ENCODE assay signal across 9 mouse cellular contexts in the genomic region with DNA sequence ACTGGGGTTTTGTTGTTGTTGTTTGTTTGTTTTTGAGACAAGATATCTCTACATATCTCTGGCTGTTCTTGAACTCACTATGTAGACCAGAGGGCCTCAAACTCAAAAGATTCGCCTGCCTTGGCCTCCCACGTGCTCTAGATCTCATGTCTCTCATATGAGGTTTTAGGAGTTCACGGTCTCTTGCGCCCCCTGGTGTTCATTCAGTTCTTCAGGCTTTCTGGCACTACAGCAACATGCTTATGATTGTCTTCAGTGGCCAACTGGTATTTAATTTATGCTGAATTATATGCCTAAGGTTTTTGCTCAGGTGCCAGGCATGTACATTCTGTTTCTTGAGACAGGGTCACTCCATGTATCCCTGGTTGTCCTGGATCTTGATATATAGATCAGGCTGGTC. TPM values are rescaled to one million over a fixed set of nuclear protein-coding genes. Genes with fewer than 3 reads are reported as not detected.
DNase-seq lines count a peak whose midpoint lies in the region; ATAC-seq and TF ChIP-seq lines count a peak whose summit lies in the region.
"Had no signal": no experiment of that assay in that cellular context is flagged by ENCODE, and none has a peak within 500 bp of the region (broad histone marks: within the 10 kb centered on the region; RNA-seq: fewer than 3 reads in every experiment).

No protein-coding gene starts in this region.

- H3K9ac ChIP-seq in liver, postnatal 0 days (replicated peaks): no peak overlapping the region

- no peak overlapping the region for H3K4me2 ChIP-seq in liver, postnatal 0 days (ENCODE audit: low read depth, low read length)

- ATAC-seq in liver, postnatal 0 days: peak; percentile 50

- no peaks in the 10 kb centered on the region for H3K9me3 ChIP-seq in embryonic facial prominence, embryonic 10.5 days
- H3K9me3 ChIP-seq in liver, postnatal 0 days (ENCODE audit: low read length): no peaks in the 10 kb centered on the region

- peak; percentile 97 for TF ChIP-seq CTCF in liver, postnatal 0 days (IDR thresholded peaks at IDR 0.05; ENCODE audit: low read depth)

- no peak overlapping the region for H3K4me3 ChIP-seq in embryonic facial prominence, embryonic 10.5 days
- H3K4me3 ChIP-seq in liver, postnatal 0 days (ENCODE audit: low read depth, low read length): no peak overlapping the region
- H3K4me3 ChIP-seq: erythroblast, embryonic 14.5 days had no signal

- H3K4me1 ChIP-seq in embryonic facial prominence, embryonic 10.5 days: peaks cover 5% of the 10 kb centered on the region
- H3K4me1 ChIP-seq in liver, postnatal 0 days (ENCODE audit: insufficient read depth): peaks cover under 1% of the 10 kb centered on the region

- H3K27ac ChIP-seq in embryonic facial prominence, embryonic 10.5 days (replicated peaks): no peak overlapping the region
- no peak overlapping the region for H3K27ac ChIP-seq in liver, postnatal 0 days (ENCODE audit: low read depth)

- TF ChIP-seq EP300 in liver, postnatal 0 days (IDR thresholded peaks at IDR 0.05; ENCODE audit: low read depth): no peak

- 8% methylated on average over 4 of the region's 4 CpGs for WGBS in embryonic facial prominence, embryonic 10.5 days
- WGBS in liver, postnatal 0 days (ENCODE audit: insufficient replicate concordance): 3% methylated on average over 4 of the region's 4 CpGs

- H3K27me3 ChIP-seq in embryonic facial prominence, embryonic 10.5 days (replicated peaks; ENCODE audit: low read depth, poor library complexity, severe bottlenecking): no peaks in the 10 kb centered on the region
- H3K27me3 ChIP-seq in liver, postnatal 0 days (ENCODE audit: insufficient read depth, low read length): no peaks in the 10 kb centered on the region

- peak; percentile 82 for DNase-seq in CD4-positive helper T cell, adult 2 months (ENCODE audit: low read depth, low spot score)
- DNase-seq in adrenal gland, adult 8-10 months: peak; percentile 74
- DNase-seq in embryonic facial prominence, embryonic 10.5 days (ENCODE audit: low spot score): peak; percentile 82
- peak; percentile 85 for DNase-seq in heart, adult 8-10 months (ENCODE audit: low spot score)
- peak; percentile 86 to 93 for DNase-seq in kidney, postnatal 36 days
- peak; percentile 89 for DNase-seq in liver, postnatal 0 days
- peak; percentile 51 for DNase-seq in ovary, postnatal 10 days (ENCODE audit: low spot score)
- peak; percentile 87 for DNase-seq in thymus, postnatal 0 days (ENCODE audit: low spot score)

- peaks cover 44% of the 10 kb centered on the region for H3K36me3 ChIP-seq in embryonic facial prominence, embryonic 10.5 days (replicated peaks)
- H3K36me3 ChIP-seq in liver, postnatal 0 days (replicated peaks; ENCODE audit: insufficient read depth, low read length): peaks cover 10% of the 10 kb centered on the region; the same call in 1 of the 2 replicates

RNA-seq across cellular contexts. Expression of gene Zfp691, which starts 6.3 kb away (rescaled TPM):
- total RNA-seq in adrenal gland, adult 8-10 months (2022): 10 to 100 TPM; 11.7 to 14.2 (median 12.9) TPM
- 11.4 and 13.9 TPM in 2 replicates for polyA plus RNA-seq in embryonic facial prominence, embryonic 10.5 days (2016; fragmentation: Nextera tagmentation; extraction: Ambion mirVana)
- 10 to 100 TPM; 19.3 to 23.9 (median 22.6) TPM for total RNA-seq in heart, adult 8-10 months (2022)
- 1.8 and 2.1 TPM in 2 replicates for polyA plus RNA-seq in liver, postnatal 0 days (2015; fragmentation: Nextera tagmentation; extraction: Ambion mirVana)
- polyA plus RNA-seq in thymus, postnatal 0 days (2015; fragmentation: Nextera tagmentation; extraction: Ambion mirVana): 3.6 and 7.2 TPM in 2 replicates

RNA-seq across cellular contexts. Expression of gene Ermap, which starts 22.1 kb away (rescaled TPM):
- total RNA-seq in adrenal gland, adult 8-10 months (2022): under 1 TPM; 0.06 to 0.87 (median 0.39) TPM
- 7.2 and 7.4 TPM in 2 replicates for polyA plus RNA-seq in embryonic facial prominence, embryonic 10.5 days (2016; fragmentation: Nextera tagmentation; extraction: Ambion mirVana)
- total RNA-seq in heart, adult 8-10 months (2022): under 1 TPM in 1 of 4 experiments, not detected in 3; 0.17 TPM
- polyA plus RNA-seq in liver, postnatal 0 days (2015; fragmentation: Nextera tagmentation; extraction: Ambion mirVana): 125 and 144 TPM in 2 replicates
- polyA plus RNA-seq in thymus, postnatal 0 days (2015; fragmentation: Nextera tagmentation; extraction: Ambion mirVana): 0.31 and 0.66 TPM in 2 replicates

RNA-seq across cellular contexts. Expression of gene Svbp, which starts 27.4 kb away (rescaled TPM):
- total RNA-seq in adrenal gland, adult 8-10 months (2022): 10 to 100 TPM; 15.8 to 25.3 (median 17.1) TPM
- 132 and 139 TPM in 2 replicates for polyA plus RNA-seq in embryonic facial prominence, embryonic 10.5 days (2016; fragmentation: Nextera tagmentation; extraction: Ambion mirVana)
- total RNA-seq in heart, adult 8-10 months (2022): 10 to 100 TPM; 14.8 to 17.5 (median 15.8) TPM
- 54.8 and 61.3 TPM in 2 replicates for polyA plus RNA-seq in liver, postnatal 0 days (2015; fragmentation: Nextera tagmentation; extraction: Ambion mirVana)
- 136 TPM in 2 replicates for polyA plus RNA-seq in thymus, postnatal 0 days (2015; fragmentation: Nextera tagmentation; extraction: Ambion mirVana)

RNA-seq across cellular contexts. Expression of gene Tmem269, which starts 50.4 kb away (rescaled TPM):
- under 1 TPM in 2 of 4 experiments, not detected in 2; 0.30 to 0.62 TPM for total RNA-seq in adrenal gland, adult 8-10 months (2022)
- polyA plus RNA-seq in embryonic facial prominence, embryonic 10.5 days (2016; fragmentation: Nextera tagmentation; extraction: Ambion mirVana): 0.25 TPM in 1 of 2 replicates, not detected in the other
- total RNA-seq in heart, adult 8-10 months (2022): not detected
- polyA plus RNA-seq in liver, postnatal 0 days (2015; fragmentation: Nextera tagmentation; extraction: Ambion mirVana): not detected in 2 replicates
- polyA plus RNA-seq in thymus, postnatal 0 days (2015; fragmentation: Nextera tagmentation; extraction: Ambion mirVana): 0.12 TPM in 1 of 2 replicates, not detected in the other
- polyA plus RNA-seq: erythroblast, embryonic 14.5 days had no signal

RNA-seq across cellular contexts. Expression of gene Slc2a1, which starts 59.2 kb away (rescaled TPM):
- total RNA-seq in adrenal gland, adult 8-10 months (2022): 10 to 100 TPM; 22.2 to 27.9 (median 26.0) TPM
- 140 and 166 TPM in 2 replicates for polyA plus RNA-seq in embryonic facial prominence, embryonic 10.5 days (2016; fragmentation: Nextera tagmentation; extraction: Ambion mirVana)
- 10 to 100 TPM; 12.6 to 22.5 (median 14.9) TPM for total RNA-seq in heart, adult 8-10 months (2022)
- polyA plus RNA-seq in liver, postnatal 0 days (2015; fragmentation: Nextera tagmentation; extraction: Ambion mirVana): 25.4 and 29.6 TPM in 2 replicates
- polyA plus RNA-seq in thymus, postnatal 0 days (2015; fragmentation: Nextera tagmentation; extraction: Ambion mirVana): 19.9 and 21.4 TPM in 2 replicates

Comparison
In these comparisons a context has a peak if more than half of its experiments do, and no peak if none do; other contexts are left out.
1. RNA of gene Ermap, which starts 22.1 kb away (polyA plus RNA-seq): 125 to 144 TPM in liver, postnatal 0 days; 7.2 to 7.4 TPM in embryonic facial prominence, embryonic 10.5 days and 0.31 to 0.66 TPM in thymus, postnatal 0 days; every median in the first group is over 10 times any median in the second.
2. Peak in every context shown above with its lines, with median percentiles within 50 percentile points of each other: DNase-seq.